In genomic region chr7:81523008-81523662, GRCm38 (mm10) we compare ENCODE assay signal across 8 mouse cellular contexts. TPM values are rescaled to one million over a fixed set of nuclear protein-coding genes. Genes with fewer than 3 reads are reported as not detected.
DNase-seq lines count a peak whose midpoint lies in the region; ATAC-seq and TF ChIP-seq lines count a peak whose summit lies in the region.

No protein-coding gene starts in this region.

- DNase-seq in 416B (ENCODE audit: low read depth) (peak; percentile 93), liver (peak; percentile 95)
- DNase-seq in heart, embryonic 10.5 days (ENCODE audit: low spot score): peak; percentile 99
- peak; percentile 85 to 93 for DNase-seq in spleen, postnatal 4 days (ENCODE audit: low spot score in 2 of 2)

- peak overlapping the region; percentile 72 for H3K4me2 ChIP-seq in embryonic facial prominence, embryonic 15.5 days (replicated peaks)
- H3K4me2 ChIP-seq in kidney, embryonic 15.5 days: peak overlapping the region; percentile 79

- TF ChIP-seq POLR2A in bone marrow, adult 2 months (IDR thresholded peaks at IDR 0.05; ENCODE audit: borderline replicate concordance, control insufficient read depth, low read depth, low read length): peak; percentile 84; the same call in 1 of the 2 replicates

- no peaks in the 10 kb centered on the region; the same call in 1 of the 2 replicates for H3K4me1 ChIP-seq in bone marrow, adult 2 months (ENCODE audit: control insufficient read depth, insufficient read depth, low read length)
- H3K4me1 ChIP-seq in embryonic facial prominence, embryonic 15.5 days: peaks cover 18% of the 10 kb centered on the region
- peaks cover 15% of the 10 kb centered on the region for H3K4me1 ChIP-seq in heart, embryonic 10.5 days
- H3K4me1 ChIP-seq in kidney, embryonic 15.5 days: peaks cover 22% of the 10 kb centered on the region

- ATAC-seq in embryonic facial prominence, embryonic 15.5 days (ENCODE audit: insufficient number of reproducible peaks, low FRiP score, low TSS enrichment, low read depth): peak; percentile 97
- ATAC-seq in kidney, embryonic 15.5 days (replicated peaks; ENCODE audit: low FRiP score): peak; percentile 97
- ATAC-seq in monocyte, adult 5-6 weeks (replicated peaks; ENCODE audit: insufficient number of reproducible peaks, low FRiP score, low TSS enrichment, poor library complexity, severe bottlenecking): peak; percentile 98

- H3K9ac ChIP-seq in embryonic facial prominence, embryonic 15.5 days: peak overlapping the region; percentile 66
- H3K9ac ChIP-seq in kidney, embryonic 15.5 days: peak overlapping the region; percentile 64

- under 1% methylated on average over 31 of the region's 31 CpGs for WGBS in bone marrow, adult 2 months
- under 1% methylated on average over 31 of the region's 31 CpGs for WGBS in embryonic facial prominence, embryonic 15.5 days
- under 1% methylated on average over 31 of the region's 31 CpGs for whole genome bisulfite sequencing in heart, embryonic 10.5 days
- WGBS in kidney, embryonic 15.5 days: under 1% methylated on average over 31 of the region's 31 CpGs

- H3K9me3 ChIP-seq in embryonic facial prominence, embryonic 15.5 days (replicated peaks): no peaks in the 10 kb centered on the region
- no peaks in the 10 kb centered on the region for H3K9me3 ChIP-seq in heart, embryonic 10.5 days
- no peaks in the 10 kb centered on the region for H3K9me3 ChIP-seq in kidney, embryonic 15.5 days (replicated peaks)

- H3K27me3 ChIP-seq in embryonic facial prominence, embryonic 15.5 days: no peaks in the 10 kb centered on the region
- H3K27me3 ChIP-seq in heart, embryonic 10.5 days (ENCODE audit: insufficient read depth, poor library complexity, severe bottlenecking): no peaks in the 10 kb centered on the region
- H3K27me3 ChIP-seq in kidney, embryonic 15.5 days: no peaks in the 10 kb centered on the region

- H3K27ac ChIP-seq in bone marrow, adult 2 months (ENCODE audit: control insufficient read depth, insufficient read depth, low read depth, low read length, poor library complexity): peak overlapping the region; percentile 64
- peak overlapping the region; percentile 97 for H3K27ac ChIP-seq in embryonic facial prominence, embryonic 15.5 days (replicated peaks)
- peak overlapping the region; percentile 95 for H3K27ac ChIP-seq in heart, embryonic 10.5 days
- H3K27ac ChIP-seq in kidney, embryonic 15.5 days: peak overlapping the region; percentile 97

- TF ChIP-seq CTCF in bone marrow, adult 2 months (IDR thresholded peaks at IDR 0.05; ENCODE audit: control insufficient read depth, insufficient read depth, low read length): no peak

- peaks cover 16% of the 10 kb centered on the region for H3K36me3 ChIP-seq in embryonic facial prominence, embryonic 15.5 days
- H3K36me3 ChIP-seq in heart, embryonic 10.5 days: peaks cover 27% of the 10 kb centered on the region
- H3K36me3 ChIP-seq in kidney, embryonic 15.5 days: peaks cover 28% of the 10 kb centered on the region

- peak overlapping the region; percentile 99 for H3K4me3 ChIP-seq in bone marrow, adult 2 months (replicated peaks; ENCODE audit: control insufficient read depth, low read depth, low read length)
- H3K4me3 ChIP-seq in embryonic facial prominence, embryonic 15.5 days (replicated peaks): peak overlapping the region; percentile 85
- peak overlapping the region; percentile 80 for H3K4me3 ChIP-seq in heart, embryonic 10.5 days
- H3K4me3 ChIP-seq in kidney, embryonic 15.5 days (replicated peaks): peak overlapping the region; percentile 84

RNA-seq across cellular contexts. Expression of gene BC048679, which starts 25.1 kb away (rescaled TPM):
- not detected in 2 replicates for polyA plus RNA-seq in bone marrow, adult 2 months (2011; ENCODE audit: insufficient read depth, insufficient read length, low replicate concordance, missing spikeins)
- polyA plus RNA-seq in embryonic facial prominence, embryonic 15.5 days (2015; fragmentation: Nextera tagmentation; extraction: Ambion mirVana): not detected in 2 replicates
- polyA plus RNA-seq in heart, embryonic 10.5 days (2016; fragmentation: Nextera tagmentation; extraction: Ambion mirVana): not detected in 2 replicates
- not detected in 2 replicates for polyA plus RNA-seq in kidney, embryonic 15.5 days (2015; fragmentation: Nextera tagmentation; extraction: Ambion mirVana)
- not detected in 3 replicates for total RNA-seq in monocyte, adult 5-6 weeks (2017)

RNA-seq across cellular contexts. Expression of gene Ap3b2, which starts 29.4 kb away (rescaled TPM):
- polyA plus RNA-seq in bone marrow, adult 2 months (2011; ENCODE audit: insufficient read depth, insufficient read length, low replicate concordance, missing spikeins): 0.62 TPM in 1 of 2 replicates, not detected in the other
- polyA plus RNA-seq in embryonic facial prominence, embryonic 15.5 days (2015; fragmentation: Nextera tagmentation; extraction: Ambion mirVana): 3.5 and 4.6 TPM in 2 replicates
- polyA plus RNA-seq in heart, embryonic 10.5 days (2016; fragmentation: Nextera tagmentation; extraction: Ambion mirVana): 12.9 and 16.8 TPM in 2 replicates
- polyA plus RNA-seq in kidney, embryonic 15.5 days (2015; fragmentation: Nextera tagmentation; extraction: Ambion mirVana): 1.2 and 2.6 TPM in 2 replicates
- total RNA-seq in monocyte, adult 5-6 weeks (2017): not detected in 3 replicates

RNA-seq across cellular contexts. Expression of gene Fsd2, which starts 43.6 kb away (rescaled TPM):
- polyA plus RNA-seq in bone marrow, adult 2 months (2011; ENCODE audit: insufficient read depth, insufficient read length, low replicate concordance, missing spikeins): 0.75 and 1.1 TPM in 2 replicates
- polyA plus RNA-seq in embryonic facial prominence, embryonic 15.5 days (2015; fragmentation: Nextera tagmentation; extraction: Ambion mirVana): 1.2 and 2.0 TPM in 2 replicates
- 39.8 and 79.8 TPM in 2 replicates for polyA plus RNA-seq in heart, embryonic 10.5 days (2016; fragmentation: Nextera tagmentation; extraction: Ambion mirVana)
- polyA plus RNA-seq in kidney, embryonic 15.5 days (2015; fragmentation: Nextera tagmentation; extraction: Ambion mirVana): 0.25 and 0.63 TPM in 2 replicates
- 0.10 to 0.39 TPM (median 0.32 TPM) in 3 replicates for total RNA-seq in monocyte, adult 5-6 weeks (2017)

RNA-seq across cellular contexts. Expression of gene Whamm, which starts 47.9 kb away (rescaled TPM):
- polyA plus RNA-seq in bone marrow, adult 2 months (2011; ENCODE audit: insufficient read depth, insufficient read length, low replicate concordance, missing spikeins): 11.3 and 18.2 TPM in 2 replicates
- 4.6 and 6.4 TPM in 2 replicates for polyA plus RNA-seq in embryonic facial prominence, embryonic 15.5 days (2015; fragmentation: Nextera tagmentation; extraction: Ambion mirVana)
- 3.9 and 4.0 TPM in 2 replicates for polyA plus RNA-seq in heart, embryonic 10.5 days (2016; fragmentation: Nextera tagmentation; extraction: Ambion mirVana)
- polyA plus RNA-seq in kidney, embryonic 15.5 days (2015; fragmentation: Nextera tagmentation; extraction: Ambion mirVana): 3.9 and 4.6 TPM in 2 replicates
- total RNA-seq in monocyte, adult 5-6 weeks (2017): 24.4 to 38.9 TPM (median 33.5 TPM) in 3 replicates

Comparison
In these comparisons a context has a peak if more than half of its experiments do, and no peak if none do; other contexts are left out.
1. Peak in every context shown above with its lines: DNase-seq, ATAC-seq, H3K4me3 ChIP-seq and H3K27ac ChIP-seq.
2. RNA of gene Fsd2, which starts 43.6 kb away (polyA plus RNA-seq): 39.8 to 79.8 TPM in heart, embryonic 10.5 days; 1.2 to 2.0 TPM in embryonic facial prominence, embryonic 15.5 days, 0.75 to 1.1 TPM in bone marrow, adult 2 months and 0.25 to 0.63 TPM in kidney, embryonic 15.5 days; every median in the first group is over 10 times any median in the second.